Mouse (Mus musculus): ENCODE results near the gene Htr3a.

- TF ChIP-seq POLR2A (IDR thresholded peaks at IDR 0.05; ENCODE audit: insufficient read length, low read depth) (no peak), TCF12 (IDR thresholded peaks at IDR 0.05; ENCODE audit: insufficient read depth, poor library complexity, severe bottlenecking) (no peak), MAX (IDR thresholded peaks at IDR 0.05; ENCODE audit: low read depth) (no peak), USF1 (IDR thresholded peaks at IDR 0.05; ENCODE audit: low read depth) (no peak), MYOD1 (IDR thresholded peaks at IDR 0.05; ENCODE audit: control insufficient read depth in 1 of 3, insufficient read length in 2 of 3, low read depth in 2 of 3) (no peak), REST (IDR thresholded peaks at IDR 0.05; ENCODE audit: insufficient read depth, insufficient read length) (no peak), E2F4 (IDR thresholded peaks at IDR 0.05; ENCODE audit: insufficient read depth) (no peak), CEBPB (IDR thresholded peaks at IDR 0.05; ENCODE audit: insufficient read depth, poor library complexity, severe bottlenecking) (no peak), POLR2AphosphoS2 (IDR thresholded peaks at IDR 0.05; ENCODE audit: insufficient read length, low read depth) (no peak), TCF3 (IDR thresholded peaks at IDR 0.05; ENCODE audit: insufficient read length, low read depth) (no peak), MYOG (IDR thresholded peaks at IDR 0.05; ENCODE audit: control insufficient read depth in 1 of 3, insufficient read depth in 1 of 3, insufficient read length in 2 of 3, low read depth in 2 of 3) (no peak), SRF (IDR thresholded peaks at IDR 0.05; ENCODE audit: control insufficient read depth, insufficient read length, low read depth) (no peak)
Measured at GRCm38 (mm10) chr9:48947565-48947964, 36.7 kb upstream of the Htr3a start.

Measured in myocyte (in vitro differentiated cells).